Mouse (Mus musculus) forebrain, embryonic 11.5 days (tissue): ENCODE measurements around the gene Cdc37. TPM values are rescaled to one million over a fixed set of nuclear protein-coding genes. Genes with fewer than 3 reads are reported as not detected.

Experiments used
- ATAC-seq: fragments of 200-750 bp; cut with Nextera tagmentation; replicated peaks from 2 replicates; pipeline ENCODE4 v1.8.0; 2017; ENCODE audit warnings: moderate TSS enrichment; ENCODE audit not compliant: low FRiP score
- DNase-seq: peaks from one replicate; pipeline ENCODE4 v3.0.0-alpha.2; 2017; ENCODE audit warnings: low spot score
- H3K27ac ChIP-seq: fragments of 300-500 bp; sonication (generic); 2 replicates; pipeline ENCODE4 v1.5.1; 2014; ENCODE audit warnings: low read depth, low read length
- H3K27me3 ChIP-seq: fragments of 300-500 bp; sonication (generic); 2 replicates; pipeline ENCODE4 v1.6.1; 2014; ENCODE audit warnings: mild to moderate bottlenecking, low read length, mixed read lengths; ENCODE audit not compliant: control insufficient read depth, insufficient read depth
- H3K36me3 ChIP-seq: fragments of 300-500 bp; sonication (generic); 2 replicates; pipeline ENCODE4 v1.6.1; 2014; ENCODE audit warnings: mild to moderate bottlenecking, low read length, moderate library complexity, mixed read lengths; ENCODE audit not compliant: control insufficient read depth, insufficient read depth
- H3K4me1 ChIP-seq: fragments of 300-500 bp; sonication (generic); replicated peaks from 2 replicates; pipeline ENCODE4 v1.6.1; 2014; ENCODE audit warnings: low read length, mixed read lengths; ENCODE audit not compliant: control insufficient read depth, insufficient read depth
- H3K4me2 ChIP-seq: fragments of 300-500 bp; sonication (generic); 2 replicates; pipeline ENCODE4 v1.6.1; 2014; ENCODE audit warnings: low read depth, mild to moderate bottlenecking, low read length, moderate library complexity, mixed read lengths; ENCODE audit not compliant: severe bottlenecking
- H3K4me3 ChIP-seq: fragments of 300-500 bp; sonication (generic); 2 replicates; pipeline ENCODE4 v1.5.1; 2014; ENCODE audit warnings: low read depth, low read length
- H3K9ac ChIP-seq: fragments of 300-500 bp; sonication (generic); 2 replicates; pipeline ENCODE4 v1.6.1; 2014; ENCODE audit warnings: low read length
- H3K9me3 ChIP-seq: fragments of 300-500 bp; sonication (generic); 2 replicates; pipeline ENCODE4 v1.6.1; 2016; ENCODE audit warnings: low read length, mixed read lengths; ENCODE audit not compliant: control insufficient read depth
- WGBS: fragments of 180-500 bp; shearing (Covaris S2); extraction: QIAGEN DNeasy Blood & Tissue Kit; methylation state at CpG from one replicate; pipeline ENCODE4 v1.1.7; 2014; 5-methylcytosine and 5-hydroxymethylcytosine counted together
- polyA plus RNA-seq: library from polyadenylated mRNA; unstranded; fragments of >200 nt; fragmentation: Nextera tagmentation; extraction: Ambion mirVana; gene quantifications from 2 replicates; pipeline ENCODE4 v1.2.1, GENCODE M21; 2014

Gene Cdc37
- polyA plus RNA-seq, 1 experiment from 2014 or later, result 300 TPM

DNA sequence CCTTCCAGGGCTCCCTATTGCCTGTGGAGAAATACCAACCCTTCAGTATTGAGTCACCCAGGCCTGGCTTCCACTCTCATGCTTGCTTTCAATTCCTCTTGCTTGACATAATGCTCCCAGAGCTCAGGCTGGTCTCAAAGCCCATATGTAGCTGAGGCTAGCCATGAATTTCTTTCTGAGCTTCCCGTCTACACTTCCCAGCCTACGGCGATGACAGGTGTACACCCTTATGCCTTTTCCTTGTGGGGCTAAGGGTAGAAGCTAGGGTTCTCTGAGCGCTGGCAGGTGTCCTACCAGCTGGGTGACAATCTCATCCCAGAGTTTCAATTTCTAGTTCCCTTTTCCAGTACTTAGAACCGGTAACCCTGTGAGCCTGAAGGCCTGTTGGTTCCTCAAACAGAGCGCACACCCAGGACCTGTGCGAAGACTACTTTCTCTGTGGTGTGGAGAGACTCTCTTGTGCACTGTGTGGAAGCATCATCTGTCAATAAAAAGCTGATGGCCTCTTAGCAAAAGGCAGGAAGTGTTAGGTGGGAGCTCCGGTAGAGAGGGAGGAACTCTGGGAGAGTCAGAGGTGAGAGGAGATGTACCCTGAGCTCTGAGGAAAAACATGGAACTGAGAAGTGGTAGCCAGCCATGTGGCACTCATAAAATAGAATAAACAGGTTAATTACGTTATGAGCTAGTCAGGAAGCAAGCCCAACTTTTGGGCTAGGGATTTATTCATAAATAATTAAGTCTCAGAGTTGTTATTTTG is 24.1 kb downstream of the Cdc37 start:
- H3K27me3 ChIP-seq, result no peaks in the 10 kb centered on the region
- 88% methylated on average over 9 of the region's 9 CpGs for WGBS
- no peak for DNase-seq
- no peaks in the 10 kb centered on the region for H3K9me3 ChIP-seq
- no peak overlapping the region for H3K27ac ChIP-seq
- H3K4me3 ChIP-seq, result no peak overlapping the region
- no peak for ATAC-seq
- no peak overlapping the region for H3K4me2 ChIP-seq
- H3K4me1 ChIP-seq, result peaks cover 3% of the 10 kb centered on the region; the same call in 1 of the 2 replicates
- no peaks in the 10 kb centered on the region for H3K36me3 ChIP-seq
- H3K9ac ChIP-seq, result no peak overlapping the region

DNA sequence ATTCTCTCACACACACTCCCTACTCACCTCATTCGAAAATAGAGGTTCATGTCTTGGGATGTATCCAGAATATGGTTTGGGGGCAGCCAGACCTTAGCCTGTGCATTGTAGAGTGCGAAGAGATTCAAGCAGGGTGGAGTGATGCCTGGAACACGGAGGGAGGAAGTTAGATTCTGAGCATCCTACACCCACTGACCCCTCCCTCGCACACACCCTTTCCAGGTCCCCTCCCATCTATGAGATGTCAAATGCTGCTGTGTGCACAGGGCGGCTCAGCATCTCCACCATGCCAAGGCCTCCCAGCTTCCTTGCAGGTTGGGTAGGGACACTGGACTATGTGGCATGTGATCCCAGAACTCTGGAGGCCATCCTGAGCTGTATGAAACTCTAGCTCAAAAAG is 24.9 kb downstream of the Cdc37 start:
- 83% methylated on average over 5 of the region's 5 CpGs for whole genome bisulfite sequencing
- H3K4me1 ChIP-seq, result no peaks in the 10 kb centered on the region
- H3K4me2 ChIP-seq, result no peak overlapping the region
- no peak overlapping the region for H3K4me3 ChIP-seq
- H3K9me3 ChIP-seq, result no peaks in the 10 kb centered on the region
- no peaks in the 10 kb centered on the region for H3K36me3 ChIP-seq
- no peak overlapping the region for H3K9ac ChIP-seq
- ATAC-seq, result no peak
- DNase-seq, result no peak
- no peak overlapping the region for H3K27ac ChIP-seq
- no peaks in the 10 kb centered on the region for H3K27me3 ChIP-seq

DNA sequence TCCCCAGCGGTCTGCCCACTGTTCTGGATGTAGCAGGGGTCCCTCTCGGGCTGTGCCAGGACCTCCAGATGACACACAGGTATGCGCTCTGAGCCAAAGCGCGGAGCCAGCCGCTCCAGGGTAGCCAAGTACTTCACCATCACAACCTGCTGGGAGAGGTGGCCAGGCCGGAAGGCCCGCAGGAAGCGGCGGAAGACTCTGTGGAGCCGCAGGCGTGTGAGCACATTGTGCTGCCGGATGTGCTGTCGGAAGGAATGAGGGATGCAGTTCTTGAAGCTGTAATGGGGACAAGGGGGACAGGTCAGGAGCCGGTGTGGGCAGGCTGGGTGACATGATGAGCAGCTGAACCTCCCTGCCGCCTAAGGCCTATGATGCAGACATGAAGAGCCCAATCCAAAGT is 28.3 kb downstream of the Cdc37 start:
- H3K9ac ChIP-seq, result no peak overlapping the region
- no peaks in the 10 kb centered on the region for H3K4me1 ChIP-seq
- no peak overlapping the region for H3K27ac ChIP-seq
- DNase-seq (no peak), ATAC-seq (no peak)
- H3K27me3 ChIP-seq, result no peaks in the 10 kb centered on the region
- no peak overlapping the region for H3K4me3 ChIP-seq
- 92% methylated on average over 16 of the region's 16 CpGs for WGBS
- no peak overlapping the region for H3K4me2 ChIP-seq
- H3K9me3 ChIP-seq, result no peaks in the 10 kb centered on the region
- H3K36me3 ChIP-seq, result no peaks in the 10 kb centered on the region

DNA sequence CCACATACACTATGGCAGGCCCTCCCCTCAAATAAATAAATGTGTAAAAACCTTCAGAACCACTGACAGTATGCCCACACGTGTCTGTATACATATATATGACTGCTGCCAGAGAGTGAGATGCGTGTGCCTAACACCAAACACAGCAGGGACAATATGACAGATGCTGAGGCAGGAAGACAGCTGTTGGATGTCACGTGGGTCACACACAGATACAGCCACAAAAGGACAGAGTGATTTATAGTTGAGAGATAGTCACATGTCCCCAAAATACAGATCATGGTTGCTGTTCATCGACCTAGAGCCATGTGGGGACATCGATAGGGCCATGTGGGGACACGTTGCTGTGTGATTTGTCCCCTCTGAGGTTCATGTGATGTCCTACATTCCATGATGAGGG is 32.7 kb downstream of the Cdc37 start:
- Histone ChIP-seq H3K4me1 (no peaks in the 10 kb centered on the region), H3K27me3 (no peaks in the 10 kb centered on the region), H3K4me2 (no peak overlapping the region), H3K9me3 (no peaks in the 10 kb centered on the region), H3K36me3 (no peaks in the 10 kb centered on the region), H3K9ac (no peak overlapping the region), H3K27ac (no peak overlapping the region), H3K4me3 (no peak overlapping the region)
- no peak for DNase-seq
- no peak for ATAC-seq
- WGBS, result 92% methylated on average over 6 of the region's 6 CpGs

DNA sequence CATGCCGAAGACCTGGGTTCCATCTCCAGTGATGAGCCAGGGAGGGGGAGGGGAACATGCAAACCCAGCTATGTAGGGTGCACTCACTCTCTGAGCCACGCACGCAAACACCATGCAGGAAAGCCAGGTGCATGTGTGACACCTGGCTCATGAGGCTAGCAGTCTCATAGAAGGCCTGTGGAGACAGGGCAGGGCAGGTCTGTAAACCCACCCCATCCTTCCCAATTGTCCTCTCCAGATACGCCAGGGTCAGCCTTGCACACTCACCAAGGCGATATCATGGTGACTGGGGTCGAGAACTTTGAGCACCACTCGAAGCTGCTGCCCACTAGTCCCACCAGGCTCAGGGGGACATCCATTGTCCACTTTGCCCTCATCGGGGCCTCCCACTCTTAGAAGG is 34.7 kb downstream of the Cdc37 start:
- ATAC-seq, result no peak

DNA sequence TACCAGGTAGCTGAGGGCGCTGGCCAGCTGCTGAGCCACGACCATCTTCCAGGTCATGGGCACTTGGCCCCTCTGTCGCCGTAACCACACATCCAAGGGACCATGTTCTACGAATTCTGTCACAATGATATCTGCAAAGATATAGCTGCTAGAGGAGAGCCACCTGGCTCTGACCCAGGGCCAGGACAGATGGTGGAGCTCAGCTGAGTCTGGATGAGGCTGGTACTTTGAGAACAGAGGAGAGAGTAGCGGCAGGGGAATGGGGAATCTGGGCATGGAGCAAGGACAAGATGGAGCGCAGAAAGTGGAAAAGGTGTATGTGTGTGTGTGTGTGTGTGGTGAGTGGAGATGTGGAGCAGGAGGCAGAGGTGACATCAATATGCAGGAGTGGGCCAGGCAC is 35.6 kb downstream of the Cdc37 start:
- Histone ChIP-seq H3K27ac (no peak overlapping the region), H3K27me3 (no peaks in the 10 kb centered on the region), H3K9ac (no peak overlapping the region), H3K4me1 (no peaks in the 10 kb centered on the region), H3K4me3 (no peak overlapping the region), H3K36me3 (no peaks in the 10 kb centered on the region), H3K4me2 (no peak overlapping the region), H3K9me3 (no peaks in the 10 kb centered on the region)
- ATAC-seq, result no peak
- WGBS, result 92% methylated on average over 7 of the region's 7 CpGs
- no peak for DNase-seq

More for the DNA sequence above, 34.7 kb downstream of the Cdc37 start:
- no peak overlapping the region for H3K4me2 ChIP-seq
- no peak for DNase-seq
- no peak overlapping the region for H3K9ac ChIP-seq
- no peak overlapping the region for H3K27ac ChIP-seq
- WGBS, result 95% methylated on average over 8 of the region's 8 CpGs
- no peaks in the 10 kb centered on the region for H3K9me3 ChIP-seq
- no peaks in the 10 kb centered on the region for H3K36me3 ChIP-seq
- no peaks in the 10 kb centered on the region for H3K4me1 ChIP-seq
- H3K27me3 ChIP-seq, result no peaks in the 10 kb centered on the region
- no peak overlapping the region for H3K4me3 ChIP-seq

DNA sequence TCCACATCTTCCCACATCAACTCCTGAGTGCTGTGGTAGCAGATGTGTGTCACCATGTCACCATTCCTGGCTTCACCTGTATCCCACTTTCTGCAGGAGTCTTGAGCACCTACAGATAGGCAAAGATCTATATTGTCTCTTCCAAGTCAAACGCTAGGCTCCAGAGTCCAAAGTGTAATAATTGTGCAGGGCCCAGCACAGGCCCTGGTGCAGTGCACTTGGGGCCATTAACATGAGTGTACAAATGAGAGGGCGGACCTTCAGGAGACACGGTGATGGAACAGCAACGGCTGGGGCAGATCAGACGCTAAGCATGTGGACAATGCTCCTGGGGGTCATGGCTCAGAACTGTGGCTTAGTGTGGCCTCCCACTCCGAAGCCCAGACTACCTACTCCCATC is 36.0 kb downstream of the Cdc37 start:
- no peaks in the 10 kb centered on the region for H3K9me3 ChIP-seq
- no peak overlapping the region for H3K27ac ChIP-seq
- H3K36me3 ChIP-seq, result no peaks in the 10 kb centered on the region
- no peak overlapping the region for H3K4me3 ChIP-seq
- ATAC-seq (no peak), DNase-seq (no peak)
- no peak overlapping the region for H3K4me2 ChIP-seq
- H3K9ac ChIP-seq, result no peak overlapping the region
- no peaks in the 10 kb centered on the region for H3K4me1 ChIP-seq
- WGBS, result 93% methylated on average over 6 of the region's 6 CpGs
- no peaks in the 10 kb centered on the region for H3K27me3 ChIP-seq

DNA sequence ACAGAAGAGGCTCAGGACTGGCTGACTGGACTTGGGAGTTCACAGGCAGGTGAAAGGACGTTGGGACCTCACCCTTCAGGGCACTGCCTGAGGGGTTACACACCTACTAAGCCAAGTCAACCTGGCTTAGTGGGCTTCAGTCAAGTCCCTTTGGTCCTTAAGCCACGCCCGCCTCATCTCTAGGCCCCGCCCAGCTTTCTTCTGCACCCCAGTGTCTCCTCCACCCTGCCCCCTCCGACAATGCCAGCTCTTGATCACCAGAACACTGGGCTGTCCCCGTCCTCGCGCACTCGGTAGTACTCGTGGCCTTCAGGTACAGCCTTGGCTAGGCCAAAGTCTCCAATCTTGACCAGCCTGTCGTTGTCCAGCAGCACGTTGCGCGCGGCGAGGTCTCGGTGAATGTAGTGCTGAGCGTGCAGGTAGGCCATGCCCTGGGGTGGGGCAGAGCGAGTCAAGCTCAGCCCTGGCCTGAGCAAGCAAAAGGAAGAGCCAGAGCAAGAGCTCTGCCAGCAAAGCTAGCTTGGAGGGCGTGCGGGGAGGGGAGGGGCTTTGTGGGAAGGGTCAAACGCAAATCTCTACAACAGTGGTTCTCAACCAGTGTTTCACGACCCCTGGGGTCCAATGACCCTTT is 42.1 kb downstream of the Cdc37 start:
- Histone ChIP-seq H3K4me2 (no peak overlapping the region), H3K4me3 (no peak overlapping the region), H3K9ac (no peak overlapping the region), H3K36me3 (no peaks in the 10 kb centered on the region), H3K27me3 (no peaks in the 10 kb centered on the region), H3K27ac (no peak overlapping the region), H3K9me3 (no peaks in the 10 kb centered on the region), H3K4me1 (no peaks in the 10 kb centered on the region)
- WGBS, result 41% methylated on average over 23 of the region's 23 CpGs
- DNase-seq, result no peak
- ATAC-seq, result no peak
